Mouse (Mus musculus) embryonic fibroblast, embryonic 13.5 days (primary cell): ENCODE data around the gene Kmt2e. TPM values are rescaled to one million over a fixed set of nuclear protein-coding genes. Genes with fewer than 3 reads are reported as not detected.

Source experiments
- H3K27ac ChIP-seq: 2 replicates; pipeline ENCODE4 v1.5.1; 2012; ENCODE audit warnings: low read length, control low read depth, inconsistent platforms; ENCODE audit not compliant: insufficient read depth
- H3K4me1 ChIP-seq: 2 replicates; pipeline ENCODE4 v1.6.1; 2011; ENCODE audit warnings: low read length; ENCODE audit not compliant: control insufficient read depth, insufficient read depth
- H3K4me3 ChIP-seq: 2 replicates; pipeline ENCODE4 v1.5.1; 2011; ENCODE audit warnings: mild to moderate bottlenecking, control low read depth, low read length; ENCODE audit not compliant: insufficient read depth
- CTCF ChIP-seq: IDR thresholded peaks from 2 replicates; pipeline ENCODE4 v1.5.1; 2011; ENCODE audit warnings: mild to moderate bottlenecking, control low read depth, low read length, moderate library complexity, borderline replicate concordance; ENCODE audit not compliant: insufficient read depth
- POLR2A ChIP-seq: IDR thresholded peaks from 2 replicates; pipeline ENCODE4 v1.6.1; 2011; ENCODE audit warnings: low read depth, mild to moderate bottlenecking, control low read depth, low read length, moderate library complexity
- polyA plus RNA-seq: library from polyadenylated mRNA; stranded (reverse); fragments of >200 nt; gene quantifications from 2 replicates; pipeline ENCODE4 v1.2.4, GENCODE M21; 2011; ENCODE audit warnings: low read depth; ENCODE audit not compliant: missing spikeins, insufficient read length

Kmt2e gene
- polyA plus RNA-seq, 1 experiment, result 71.8 TPM

- TF ChIP-seq CTCF (no peak), POLR2A (no peak)
- H3K4me3 ChIP-seq, result no peak overlapping the region
- H3K4me1 ChIP-seq, result peaks cover 24% of the 10 kb centered on the region
- H3K27ac ChIP-seq, result peak overlapping the region; percentile 16; the same call in 1 of the 2 replicates
Observed at GRCm38 (mm10) chr5:23416286-23416643, 18.0 kb upstream of the Kmt2e start.

- Histone ChIP-seq H3K4me1 (peaks cover 22% of the 10 kb centered on the region), H3K4me3 (peak overlapping the region; percentile 58), H3K27ac (peak overlapping the region; percentile 97)
- TF ChIP-seq CTCF, result no peak
- no peak for TF ChIP-seq POLR2A
Observed at GRCm38 (mm10) chr5:23417716-23418115, 16.5 kb upstream of the Kmt2e start.

DNA sequence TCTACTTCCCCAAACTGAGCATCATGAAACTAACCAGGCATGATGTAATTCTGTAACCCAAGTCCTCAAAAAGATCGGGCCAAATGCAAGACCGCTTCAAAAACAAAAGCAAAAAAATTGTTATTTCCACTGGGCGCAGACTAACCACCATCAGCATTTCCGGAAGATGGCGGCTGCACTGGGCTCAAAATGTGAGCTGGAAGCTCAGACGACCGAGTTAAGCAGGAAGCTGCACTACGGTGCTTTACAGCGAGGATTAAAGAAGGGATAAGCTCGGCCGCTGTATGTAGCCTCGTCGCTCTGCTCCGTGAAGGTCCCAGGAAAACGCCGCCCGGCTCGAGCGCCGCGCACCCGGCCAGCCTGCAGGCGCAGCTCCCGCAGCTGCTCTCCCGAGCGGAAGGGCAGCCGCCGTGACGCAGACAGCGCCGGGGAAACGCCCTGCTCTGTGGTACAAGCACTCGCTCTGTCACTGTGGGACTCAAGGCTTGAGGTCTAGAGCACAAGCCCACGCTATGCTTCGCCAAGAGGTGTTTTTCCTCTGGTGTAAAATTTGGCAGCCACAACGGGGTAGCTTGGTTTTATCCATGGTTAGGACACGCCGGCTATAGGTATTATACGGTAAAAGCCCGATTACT lies 16.0 kb upstream of the Kmt2e start:
- Histone ChIP-seq H3K4me3 (peak overlapping the region; percentile 58), H3K27ac (peak overlapping the region; percentile 97), H3K4me1 (peaks cover 25% of the 10 kb centered on the region)
- peak; percentile 76 for TF ChIP-seq POLR2A
- TF ChIP-seq CTCF, result no peak

GRCm38 (mm10) chr5:23418797-23419595 lies 15.2 kb upstream of the Kmt2e start:
- H3K4me1 ChIP-seq, result peaks cover 25% of the 10 kb centered on the region
- peak overlapping the region; percentile 97 for H3K27ac ChIP-seq
- no peak for TF ChIP-seq POLR2A
- no peak for TF ChIP-seq CTCF
- peak overlapping the region; percentile 58 for H3K4me3 ChIP-seq

DNA sequence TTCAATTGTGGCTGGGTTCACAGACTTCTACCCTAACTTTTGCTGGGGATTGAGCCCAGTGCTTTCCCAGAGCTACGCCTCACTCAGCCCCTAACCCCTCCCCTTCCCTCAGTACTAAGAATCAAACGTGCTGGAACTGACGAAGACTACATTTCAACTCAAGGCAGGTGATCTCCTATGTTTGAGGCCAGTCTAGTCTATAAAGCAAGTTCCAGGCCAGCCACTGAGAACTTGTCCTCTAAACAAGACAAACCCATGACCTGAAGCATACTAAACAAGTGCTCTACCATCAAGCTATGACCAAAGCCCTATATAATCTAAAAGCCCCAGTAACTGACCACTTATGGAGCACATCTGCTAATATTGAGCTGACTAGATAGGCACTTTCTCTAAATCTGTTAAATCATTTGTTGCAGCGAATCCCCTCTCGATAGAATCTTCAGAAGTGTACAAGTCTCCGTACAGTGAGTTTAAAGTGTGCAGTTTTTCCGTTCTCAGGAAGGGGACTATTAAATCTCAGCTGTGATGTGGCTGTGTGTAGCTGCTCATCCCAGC lies 14.5 kb upstream of the Kmt2e start:
- peaks cover 21% of the 10 kb centered on the region for H3K4me1 ChIP-seq
- peak overlapping the region; percentile 97 for H3K27ac ChIP-seq
- TF ChIP-seq POLR2A (no peak), CTCF (no peak)
- H3K4me3 ChIP-seq, result no peak overlapping the region

- H3K4me1 ChIP-seq, result peaks cover 15% of the 10 kb centered on the region
- no peak overlapping the region for H3K4me3 ChIP-seq
- H3K27ac ChIP-seq, result peak overlapping the region; percentile 97
- no peak for TF ChIP-seq CTCF
Observed at GRCm38 (mm10) chr5:23420410-23420809, 13.8 kb upstream of the Kmt2e start.

GRCm38 (mm10) chr5:23421440-23421839 lies 12.8 kb upstream of the Kmt2e start:
- Histone ChIP-seq H3K4me3 (no peak overlapping the region), H3K4me1 (peaks cover 9% of the 10 kb centered on the region), H3K27ac (no peak overlapping the region)
- TF ChIP-seq POLR2A (no peak), CTCF (no peak)

DNA sequence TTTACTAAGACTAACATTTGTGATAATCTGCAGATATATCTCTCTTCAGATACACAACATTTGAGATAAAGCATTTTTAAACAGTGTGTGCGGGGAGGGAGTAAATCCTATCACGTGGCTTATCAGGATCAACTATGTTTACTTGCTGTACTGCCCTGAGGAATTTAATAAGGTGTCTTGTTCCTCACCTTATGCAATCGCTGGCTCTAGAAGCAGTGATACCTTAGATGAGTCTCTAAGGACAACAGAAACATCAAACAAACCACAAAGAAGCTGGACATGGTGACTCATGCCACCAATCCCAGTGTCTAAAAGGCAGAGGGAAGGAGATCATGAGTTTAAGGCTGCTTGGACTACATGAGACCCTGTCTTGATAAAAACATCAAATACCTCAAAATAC lies 11.2 kb upstream of the Kmt2e start:
- H3K27ac ChIP-seq, result 0 out of 2 replicates have a peak overlapping the region, but pooled peaks have one; percentile 9
- H3K4me3 ChIP-seq, result no peak overlapping the region
- H3K4me1 ChIP-seq, result peaks cover 9% of the 10 kb centered on the region
- no peak for TF ChIP-seq POLR2A
- TF ChIP-seq CTCF, result no peak

GRCm38 (mm10) chr5:23427501-23427900 lies 6.7 kb upstream of the Kmt2e start:
- TF ChIP-seq CTCF (no peak), POLR2A (no peak)
- Histone ChIP-seq H3K27ac (no peak overlapping the region), H3K4me3 (no peak overlapping the region), H3K4me1 (peaks cover 3% of the 10 kb centered on the region; the same call in 1 of the 2 replicates)

DNA sequence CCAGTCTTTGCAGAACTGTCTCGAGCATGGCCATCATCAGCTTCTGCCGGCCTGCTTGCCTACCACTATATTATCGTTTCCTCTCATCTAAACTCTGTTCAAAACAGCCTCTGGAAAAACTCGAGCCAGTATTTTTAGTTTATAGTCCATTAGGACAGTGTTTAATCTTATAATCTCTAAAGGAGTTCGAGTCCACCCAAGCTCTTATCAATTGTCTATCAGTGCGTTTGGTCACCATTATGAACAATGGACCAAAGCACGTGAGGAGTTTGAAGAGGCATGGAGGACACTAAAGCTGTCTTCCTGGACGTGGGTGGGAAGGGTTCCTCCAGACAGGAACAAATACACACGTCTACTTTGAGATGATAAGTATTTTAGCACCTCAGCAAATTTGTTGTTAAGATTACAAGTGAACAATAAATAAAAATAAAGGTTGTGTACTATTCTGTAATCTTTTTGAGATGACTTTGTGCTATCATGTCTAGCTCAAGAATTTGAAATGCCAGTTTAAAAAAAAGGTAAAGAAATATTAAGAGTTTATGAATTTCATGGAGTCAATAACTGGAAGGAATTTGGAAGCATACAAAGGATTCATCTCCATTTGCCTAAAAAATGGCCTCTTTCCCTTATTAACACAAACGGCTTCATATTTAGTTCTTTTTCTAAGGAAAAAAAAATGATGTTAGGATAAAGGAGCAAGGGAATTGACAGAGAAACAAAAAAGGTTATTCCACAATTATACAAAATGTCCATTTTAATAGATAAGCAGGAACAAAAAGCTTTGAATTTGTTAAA lies 3.0 kb upstream of the Kmt2e start:
- Histone ChIP-seq H3K27ac (no peak overlapping the region), H3K4me1 (no peaks in the 10 kb centered on the region), H3K4me3 (peak overlapping the region; percentile 85)
- TF ChIP-seq POLR2A (peak; percentile 23; the same call in 1 of the 2 replicates), CTCF (no peak)
